Mouse (Mus musculus): ENCODE results near the gene 3110021N24Rik.
"Not testable (repeated sequence)": the region's sequence is repeated elsewhere in the genome, so short reads cannot be mapped to it uniquely, and the experiment has no call there.

Gene 3110021N24Rik

DNA sequence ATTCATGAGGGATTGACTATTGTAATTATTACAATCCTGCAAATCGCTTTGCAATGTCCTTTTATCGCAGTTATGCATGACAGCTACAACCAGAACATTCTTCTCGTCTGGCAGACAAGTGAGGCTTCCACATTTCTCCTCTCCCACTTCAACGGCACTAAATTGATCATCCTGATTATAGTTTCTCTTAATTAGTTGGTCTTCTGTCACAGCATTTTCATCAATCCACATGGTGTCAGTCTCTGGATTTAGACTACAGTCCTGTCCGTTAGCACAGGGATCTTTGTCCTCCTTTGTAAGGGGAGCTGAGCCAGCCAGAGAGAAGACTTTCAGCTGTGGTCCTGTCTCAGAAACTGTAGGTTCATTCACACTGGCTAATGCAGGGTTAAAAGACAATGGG is at the start of gene 3110021N24Rik:
TSS of gene 3110021N24Rik (plus strand) at position 301 of the 400 bp plus-strand sequence.
- no peak for DNase-seq

DNA sequence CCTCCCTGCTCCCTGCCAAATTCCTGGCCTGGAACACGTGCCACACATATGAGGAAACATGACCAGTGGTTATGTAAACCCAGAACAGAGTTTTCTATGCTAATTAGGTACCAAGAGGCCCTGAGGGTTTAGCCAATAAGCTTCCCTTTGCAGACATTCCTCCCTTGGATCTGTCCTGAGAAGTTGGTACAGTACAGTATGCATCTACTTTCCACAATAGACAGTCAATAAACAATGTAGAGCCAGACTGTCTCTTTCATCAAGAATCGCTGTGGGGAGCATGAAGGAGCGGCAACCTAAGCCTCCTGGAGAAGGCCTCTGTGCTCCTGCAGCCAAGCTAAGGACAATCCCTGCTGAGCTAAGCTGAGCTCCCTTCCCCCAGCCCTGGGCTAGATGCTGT is 33.3 kb upstream of the 3110021N24Rik start:
- peak; percentile 6 for DNase-seq

DNA sequence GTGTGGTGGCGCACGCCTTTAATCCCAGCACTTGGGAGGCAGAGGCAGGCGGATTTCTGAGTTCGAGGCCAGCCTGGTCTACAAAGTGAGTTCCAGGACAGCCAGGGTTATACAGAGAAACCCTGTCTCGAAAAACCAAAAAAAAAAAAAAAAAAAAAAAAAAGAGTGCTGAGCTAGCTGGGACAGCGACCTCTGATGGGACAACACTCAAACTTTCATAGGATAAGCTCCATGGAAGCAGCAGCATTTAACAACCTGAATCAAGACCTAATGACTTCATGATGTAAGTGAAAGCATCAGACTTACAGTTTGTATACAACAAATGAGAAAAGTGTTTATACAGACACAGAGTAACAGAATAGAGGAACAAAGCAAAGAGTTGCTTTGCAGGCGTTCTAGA is 32.4 kb upstream of the 3110021N24Rik start:
- not testable (repeated sequence) for DNase-seq

DNA sequence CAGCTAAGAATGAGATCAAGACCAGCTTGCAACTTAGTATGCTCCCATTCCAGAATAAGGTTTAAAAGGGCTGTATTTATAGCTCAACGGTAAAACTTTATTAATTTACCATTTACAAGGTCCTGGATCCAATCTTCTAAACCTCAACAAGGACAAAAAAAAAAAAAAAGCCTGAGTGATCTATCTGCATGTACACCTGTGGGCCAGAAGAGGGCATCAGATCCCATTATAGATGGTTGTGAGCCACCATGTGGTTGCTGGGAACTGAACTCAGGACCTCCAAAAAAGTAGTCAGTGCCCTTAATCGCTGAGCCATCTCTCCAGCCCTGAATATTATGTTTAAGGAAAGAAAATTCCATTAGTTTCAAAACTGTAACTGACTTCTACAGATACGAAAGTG is 29.0 kb upstream of the 3110021N24Rik start:
- DNase-seq, result no peak

DNA sequence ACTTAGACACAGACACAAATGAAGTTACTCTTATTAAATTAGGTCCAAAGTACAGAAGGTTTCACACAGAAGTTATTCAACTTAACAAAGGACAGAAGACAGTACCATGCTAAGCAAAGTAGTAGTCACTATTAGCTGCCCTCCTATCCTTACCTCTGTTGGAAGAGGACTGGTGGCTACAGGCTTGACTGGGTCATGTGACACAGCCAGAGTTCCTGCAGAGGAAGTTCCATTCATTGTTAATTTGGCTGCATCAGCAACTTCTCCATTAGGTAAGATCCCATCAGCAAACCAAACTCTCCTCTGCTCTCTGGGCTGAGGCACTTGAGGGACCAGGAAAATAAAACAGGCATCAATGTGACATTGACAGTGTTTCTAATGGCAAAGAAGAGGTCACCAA is 28.0 kb upstream of the 3110021N24Rik start:
- DNase-seq, result no peak

DNA sequence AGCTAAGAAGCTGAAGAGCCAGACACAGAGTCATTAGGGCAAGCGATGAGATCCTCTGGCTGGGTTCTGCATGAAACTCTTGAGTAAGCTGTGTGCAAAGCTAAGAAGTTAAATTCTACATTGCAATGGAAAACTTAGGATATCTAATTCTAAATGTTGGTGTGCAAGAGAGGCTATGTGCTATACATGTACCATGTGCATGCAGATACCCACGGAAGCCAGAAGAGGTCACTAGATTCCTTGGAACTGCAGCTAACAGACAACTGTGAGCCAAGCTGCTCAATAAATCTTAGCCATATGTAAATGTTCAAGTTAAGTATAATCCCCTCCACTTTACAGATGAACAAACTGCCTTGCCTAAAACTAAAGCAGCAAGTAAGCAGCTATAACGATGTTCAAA is 22.5 kb upstream of the 3110021N24Rik start:
- peak; percentile 6 for DNase-seq

DNA sequence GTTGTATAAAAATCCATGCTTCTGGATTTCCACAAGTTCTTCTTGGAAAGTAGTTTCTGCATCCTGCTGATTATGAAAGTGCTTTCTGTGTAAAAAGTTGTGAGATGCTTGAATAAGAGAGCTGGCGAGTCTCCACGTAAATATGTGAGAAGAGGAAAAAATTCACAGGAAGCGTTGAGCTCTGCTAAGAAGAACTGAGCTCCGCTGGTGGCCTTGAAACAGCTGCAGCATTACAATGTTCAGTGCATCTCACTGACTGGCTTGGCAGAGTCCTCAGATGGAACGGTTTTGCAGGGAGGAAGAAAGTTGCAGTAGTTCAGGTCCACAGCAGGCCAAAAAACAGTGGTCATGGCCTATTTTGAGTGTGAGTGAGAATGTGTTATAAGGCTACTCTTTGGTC is 11.2 kb upstream of the 3110021N24Rik start:
- DNase-seq, result no peak

DNA sequence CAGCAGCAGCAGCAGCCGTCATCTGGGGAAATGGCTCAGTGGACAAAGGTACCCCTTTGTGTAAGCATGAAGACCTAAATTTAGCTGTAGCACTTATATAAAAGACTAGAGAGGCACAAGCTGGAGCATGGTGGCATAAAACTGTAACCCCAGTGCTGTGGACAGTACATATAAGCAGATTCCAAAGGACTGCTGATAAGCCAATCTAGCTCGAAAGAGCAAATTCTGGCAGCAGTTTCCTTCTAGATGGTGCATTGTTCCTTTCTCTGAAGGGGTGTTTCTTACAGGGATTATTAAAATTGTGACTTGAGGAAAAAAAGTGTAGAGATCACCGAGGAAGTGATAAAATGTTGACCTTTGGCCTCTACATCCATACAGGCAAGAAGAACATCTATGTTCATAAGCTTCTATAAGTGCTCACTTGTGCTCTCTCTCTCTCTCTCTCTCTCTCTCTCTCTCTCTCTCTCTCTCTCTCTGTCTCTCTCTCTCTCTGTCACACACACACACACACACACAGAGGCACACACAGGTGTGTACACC is 1.9 kb downstream of the 3110021N24Rik start:
- DNase-seq, result no peak

DNA sequence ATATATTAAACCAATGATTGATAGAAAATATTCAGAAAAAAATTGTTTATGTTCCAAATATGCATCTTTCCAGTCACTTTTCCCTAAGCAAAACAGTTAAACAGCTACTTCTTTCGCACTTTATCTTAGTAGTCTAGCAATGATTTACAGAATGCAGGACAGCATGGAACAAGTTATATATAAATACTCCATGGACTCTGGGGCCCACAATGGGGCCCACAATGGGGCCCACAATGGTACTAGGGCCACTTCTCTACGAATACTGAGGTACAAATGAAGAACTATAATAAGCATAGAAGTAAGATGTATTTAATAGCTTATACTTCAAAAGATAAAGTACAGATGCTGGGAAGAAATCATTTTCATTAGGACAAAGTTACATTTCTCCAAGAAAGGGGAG is 4.7 kb downstream of the 3110021N24Rik start:
- no peak for DNase-seq

DNA sequence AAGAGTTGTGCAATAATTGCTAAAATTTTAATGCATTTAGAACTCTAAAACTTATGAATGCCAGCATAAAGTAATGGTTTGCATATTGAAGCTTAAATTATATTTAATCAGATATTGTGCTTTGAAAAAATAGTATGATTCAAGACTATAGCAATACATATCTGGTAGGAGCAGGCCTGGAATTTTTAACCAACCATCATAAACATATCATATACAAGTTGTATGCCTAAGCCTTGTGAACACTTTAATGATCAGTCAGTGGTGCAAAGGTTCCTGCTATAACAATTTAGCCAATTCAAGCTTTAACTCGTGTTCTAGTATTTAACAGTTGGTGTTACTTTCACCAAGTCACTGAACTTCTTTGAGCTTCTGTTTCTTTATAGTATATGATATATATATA is 11.0 kb downstream of the 3110021N24Rik start:
- DNase-seq, result no peak

DNA sequence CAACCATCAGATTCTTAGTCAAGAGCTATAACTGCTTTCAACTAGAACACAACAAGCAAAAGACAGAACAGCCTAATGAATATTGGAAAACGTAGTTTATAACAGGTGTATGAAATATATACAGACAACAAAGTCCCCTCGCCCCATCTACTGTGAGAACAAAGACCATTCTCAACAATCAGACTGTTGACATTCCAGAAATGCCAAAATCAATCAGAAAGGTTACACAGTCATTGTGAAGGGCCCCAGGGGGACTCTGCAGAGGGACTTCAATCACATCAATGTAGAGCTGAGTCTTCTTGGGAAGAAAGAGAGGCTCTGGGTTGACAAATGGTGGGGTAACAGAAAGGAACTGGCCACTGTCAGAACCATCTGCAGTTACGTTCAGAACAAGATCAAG is 12.1 kb downstream of the 3110021N24Rik start:
- DNase-seq, result no peak

DNA sequence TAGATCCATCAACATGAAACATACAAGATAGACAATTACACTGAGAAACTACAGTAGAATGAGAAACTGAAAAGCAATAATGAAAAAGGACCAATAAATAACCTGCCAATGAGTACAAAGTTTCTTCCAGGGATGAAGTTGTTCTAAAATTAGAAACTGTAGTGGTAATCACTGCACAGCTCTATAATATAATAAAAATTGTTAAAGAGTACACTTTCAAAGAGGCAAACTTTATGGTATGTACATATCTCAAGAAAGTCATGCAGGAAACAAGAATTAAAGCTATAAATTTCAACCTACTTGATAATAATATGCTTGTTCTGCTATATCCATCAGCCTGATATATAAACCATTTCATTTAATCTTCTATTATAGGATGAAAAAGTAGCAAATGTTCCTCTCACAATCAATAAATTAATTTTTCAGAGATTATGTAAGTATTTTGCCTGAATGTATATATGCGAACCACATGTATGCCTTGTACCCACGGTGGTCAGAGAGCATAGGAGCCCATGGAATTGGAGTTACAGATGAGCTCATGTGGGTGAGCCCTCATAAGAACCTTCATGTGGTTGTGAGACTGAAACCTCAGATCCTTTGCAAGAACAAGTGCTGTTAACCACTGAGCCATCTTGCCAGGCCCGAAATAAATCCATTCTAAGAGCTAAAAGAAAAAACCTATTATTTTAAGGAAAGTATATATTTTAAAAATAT is 26.9 kb downstream of the 3110021N24Rik start:
- no peak for DNase-seq

DNA sequence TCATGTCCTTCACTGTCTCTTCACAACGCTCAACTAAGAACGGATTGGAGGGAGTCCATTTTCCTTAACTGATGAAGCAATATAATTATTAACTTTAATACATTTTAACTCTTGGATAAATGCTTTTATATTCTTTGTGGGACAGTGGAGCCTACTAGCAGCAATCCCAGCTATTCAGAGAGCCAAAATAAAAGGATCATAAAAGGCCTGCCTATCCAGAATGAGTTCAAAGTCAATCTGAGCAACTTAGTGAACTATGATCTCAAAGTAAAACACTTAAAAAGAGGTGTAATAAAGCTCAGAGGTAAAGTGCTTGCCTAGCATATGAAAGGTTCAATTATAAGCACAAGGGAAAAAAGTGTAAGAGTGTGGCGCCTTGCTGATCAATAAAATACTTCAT is 40.1 kb downstream of the 3110021N24Rik start:
- DNase-seq, result no peak

DNA sequence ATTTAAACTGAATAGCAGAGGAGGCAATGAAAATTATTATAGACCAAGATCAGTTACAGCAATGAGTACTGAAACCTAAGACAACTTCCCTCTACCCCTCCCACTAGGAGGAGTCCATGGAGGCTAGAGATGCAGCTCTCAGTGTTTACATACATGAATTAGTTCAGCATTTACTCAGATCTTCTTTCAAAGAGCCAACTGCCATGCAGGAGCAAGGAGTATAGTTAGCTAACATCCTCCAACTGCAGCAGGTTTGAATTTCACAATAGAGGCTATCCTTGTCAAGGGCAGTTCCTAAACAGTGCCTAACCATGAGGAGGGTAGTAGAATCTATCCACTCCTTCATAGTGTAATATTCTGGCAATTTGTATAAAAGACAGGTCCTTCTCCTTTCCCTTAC is 49.1 kb downstream of the 3110021N24Rik start:
- DNase-seq, result no peak

DNA sequence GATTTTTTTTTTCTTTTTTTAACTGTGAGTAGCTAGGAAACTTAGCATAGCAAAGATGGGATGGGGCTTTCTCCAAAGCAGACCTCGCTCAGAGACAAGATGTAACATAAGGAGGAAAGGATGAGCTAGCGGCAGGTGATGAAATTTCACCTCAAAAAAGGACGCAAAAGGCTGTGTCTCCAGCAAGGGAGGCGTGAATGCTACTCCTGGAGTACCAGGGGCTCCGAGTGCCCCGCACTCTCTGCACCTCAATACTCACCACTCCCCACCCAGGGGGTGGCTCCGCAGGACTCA is 60.3 kb downstream of the 3110021N24Rik start:
- DNase-seq, result no peak

DNA sequence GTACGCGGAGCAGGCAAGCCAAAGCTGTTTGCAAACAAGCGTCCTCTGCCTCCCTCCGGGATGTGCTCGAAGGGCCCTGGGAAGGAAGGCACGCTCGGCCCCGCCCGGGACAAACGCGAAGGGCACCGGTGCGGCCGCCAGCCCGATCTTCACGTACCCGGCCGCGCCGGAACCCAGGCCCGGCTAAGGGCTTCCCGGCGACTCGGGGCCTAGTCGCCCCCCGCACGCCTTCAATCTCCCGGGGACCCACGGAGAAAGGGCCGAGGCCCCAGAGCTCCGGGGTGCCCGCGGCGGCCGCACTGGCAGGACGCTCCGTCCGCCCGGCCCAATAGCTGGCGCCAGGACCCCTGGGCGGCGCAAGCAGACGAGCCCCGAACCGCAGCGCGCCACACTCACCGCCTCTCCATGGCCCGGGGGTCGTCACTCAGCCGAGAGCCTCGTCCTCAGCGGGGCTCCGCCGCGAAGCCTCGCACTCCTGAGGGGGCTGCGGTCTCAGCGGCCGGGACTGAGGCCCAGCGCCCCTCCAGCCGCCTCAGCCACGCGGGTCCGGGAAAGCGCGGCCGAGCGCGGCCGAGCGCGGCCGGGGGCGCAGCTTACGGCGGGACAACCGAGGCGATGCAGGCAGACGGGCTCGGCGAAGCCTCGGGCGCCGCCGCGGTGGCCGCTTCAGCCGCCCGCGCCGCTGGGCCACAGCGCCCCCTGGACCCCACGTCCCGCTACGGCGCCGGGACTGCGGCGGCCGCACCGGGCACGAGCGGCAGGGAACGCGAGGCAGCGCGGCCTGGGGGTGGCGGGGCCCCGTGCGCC is 60.8 kb downstream of the 3110021N24Rik start, which contains the start of gene Zfyve9:
TSS of gene Zfyve9 (minus strand) at position 742 of the 807 bp plus-strand sequence.
- peak; percentile 82 for DNase-seq

DNA sequence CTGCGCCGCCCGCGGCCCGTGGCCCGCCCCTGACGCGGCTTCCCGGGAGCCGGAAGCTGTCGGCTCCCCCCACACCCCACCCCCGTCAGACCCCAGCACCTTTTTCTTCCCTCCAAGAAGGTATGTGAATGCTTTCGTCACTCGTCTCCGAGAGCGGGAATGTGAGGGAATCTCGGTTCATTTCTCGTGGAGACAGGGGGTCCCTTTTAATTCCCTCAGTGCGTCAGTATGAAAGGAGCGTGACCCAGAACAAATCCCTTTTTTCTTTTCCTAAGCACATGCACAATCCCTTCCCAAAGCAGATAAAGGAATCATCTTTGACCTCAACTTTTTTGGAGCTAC is 61.4 kb downstream of the 3110021N24Rik start:
- no peak for DNase-seq

DNA sequence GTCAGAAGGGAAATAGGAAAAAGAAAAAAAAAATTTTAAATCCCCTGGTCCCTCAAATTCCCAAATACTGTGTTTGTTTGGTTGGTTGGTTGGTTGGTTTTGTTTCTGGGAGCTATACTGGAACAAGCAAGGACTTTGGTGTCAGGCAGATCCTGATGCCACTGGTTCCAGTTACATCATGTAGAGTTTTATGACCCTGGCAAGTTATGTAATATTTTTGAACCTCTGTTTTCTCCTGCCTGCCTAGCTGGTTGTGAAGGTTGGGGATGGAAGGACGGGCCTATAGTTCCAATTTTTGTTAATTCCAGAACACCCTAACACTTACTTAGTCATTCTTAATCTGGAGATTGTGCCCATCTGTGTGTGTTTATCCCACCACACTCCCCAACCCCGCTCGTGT is 62.1 kb downstream of the 3110021N24Rik start:
- DNase-seq, result peak; percentile 28

DNA sequence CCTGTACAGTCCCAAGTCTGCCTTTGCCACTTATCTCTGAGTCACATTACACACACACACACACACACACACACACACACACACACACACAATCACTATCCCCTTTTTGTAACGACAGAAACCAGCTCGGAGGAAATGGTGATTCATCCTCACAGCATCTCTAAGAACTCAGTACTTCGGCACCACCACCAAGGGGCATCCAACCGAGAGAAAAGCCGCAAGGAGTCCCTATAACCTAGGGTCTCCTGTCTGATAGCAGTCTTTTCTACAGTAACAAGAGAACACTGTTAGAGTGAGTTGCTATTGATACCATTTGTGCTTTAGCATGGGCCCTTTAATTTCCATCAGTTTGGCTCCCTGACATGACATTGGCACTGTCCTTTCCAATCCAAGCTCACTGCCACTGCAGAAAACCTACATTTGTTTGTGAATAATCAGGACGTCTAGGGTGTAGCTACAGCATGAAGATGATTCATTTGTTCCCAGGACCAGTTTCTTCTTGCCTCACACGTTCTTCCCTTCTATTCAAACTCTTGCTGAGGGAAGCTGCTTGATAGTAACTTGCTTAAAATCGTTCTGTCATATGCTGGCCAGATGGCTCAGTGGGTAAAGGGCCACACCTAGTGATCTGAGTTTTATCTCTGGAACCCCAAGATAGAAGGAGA is 63.1 kb downstream of the 3110021N24Rik start:
- DNase-seq, result peak; percentile 28

DNA sequence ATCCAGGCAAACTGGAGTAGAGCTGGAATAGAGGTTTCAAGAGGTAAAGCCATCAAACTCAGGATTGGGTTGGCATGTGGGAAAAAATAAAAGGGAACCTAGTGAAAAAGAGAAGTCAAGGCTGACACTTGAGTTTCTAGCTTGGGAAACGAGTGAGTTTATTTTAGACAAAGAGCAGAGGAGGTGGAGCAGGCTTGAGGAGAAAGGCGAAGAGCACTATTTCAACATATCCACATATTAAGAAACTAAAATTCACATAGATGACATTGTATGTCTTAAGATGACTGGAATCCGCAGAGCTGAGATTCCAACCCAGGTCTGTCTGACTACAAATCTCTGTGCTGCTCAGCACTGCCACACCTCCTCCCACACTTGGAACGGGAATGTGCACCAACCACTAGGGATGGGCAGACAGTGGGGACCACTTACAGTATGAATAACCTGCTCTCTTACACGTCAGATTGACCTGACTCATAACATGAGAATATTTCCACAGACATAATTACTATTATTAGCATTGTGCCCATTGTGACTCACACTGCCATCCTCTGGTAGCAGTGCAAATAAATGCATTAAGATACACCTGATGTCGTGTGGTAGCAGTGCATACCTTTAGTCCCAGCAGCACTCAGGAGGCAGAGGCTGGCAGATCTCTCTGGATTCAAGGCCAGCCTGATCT is 69.9 kb downstream of the 3110021N24Rik start:
- DNase-seq, result no peak

DNA sequence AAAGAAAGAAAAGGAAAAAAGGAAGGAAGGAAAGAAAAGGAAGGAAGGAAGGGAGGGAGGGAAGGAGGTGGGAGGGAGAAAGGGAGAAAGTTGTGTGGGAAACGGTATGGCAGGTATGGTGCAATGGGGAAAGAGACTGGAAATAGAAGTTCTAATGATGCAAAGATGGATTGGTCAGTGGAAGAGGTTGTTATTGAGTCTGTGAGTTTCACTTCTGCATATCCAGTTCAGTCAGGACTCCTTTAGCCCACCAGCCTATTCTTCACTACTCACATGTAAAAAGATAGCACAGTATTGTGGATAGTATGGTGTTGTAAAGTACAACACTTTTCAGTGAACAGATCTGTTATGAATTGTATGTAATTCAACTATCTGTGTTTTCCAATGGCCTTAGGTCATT is 71.1 kb downstream of the 3110021N24Rik start:
- no peak for DNase-seq

DNA sequence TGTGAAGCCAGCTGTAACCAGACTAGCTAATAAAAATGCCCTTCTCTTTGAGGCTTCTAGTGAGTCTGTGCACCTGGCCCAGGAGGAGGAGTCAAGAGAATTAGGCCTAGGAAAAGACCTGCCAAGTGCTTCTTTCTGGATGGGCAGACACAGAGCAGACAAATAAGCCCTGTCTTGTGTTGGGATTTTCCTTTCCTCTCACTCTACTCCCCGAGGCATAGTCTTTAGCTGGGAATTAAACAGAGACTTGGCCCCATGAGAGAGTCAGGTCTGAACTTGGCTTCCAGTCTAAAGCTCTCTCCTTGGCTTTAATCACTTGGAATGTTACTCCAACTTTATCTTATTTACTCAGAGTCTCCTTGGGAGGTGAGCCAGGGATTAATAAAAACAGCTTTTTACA is 74.5 kb downstream of the 3110021N24Rik start:
- DNase-seq, result no peak

DNA sequence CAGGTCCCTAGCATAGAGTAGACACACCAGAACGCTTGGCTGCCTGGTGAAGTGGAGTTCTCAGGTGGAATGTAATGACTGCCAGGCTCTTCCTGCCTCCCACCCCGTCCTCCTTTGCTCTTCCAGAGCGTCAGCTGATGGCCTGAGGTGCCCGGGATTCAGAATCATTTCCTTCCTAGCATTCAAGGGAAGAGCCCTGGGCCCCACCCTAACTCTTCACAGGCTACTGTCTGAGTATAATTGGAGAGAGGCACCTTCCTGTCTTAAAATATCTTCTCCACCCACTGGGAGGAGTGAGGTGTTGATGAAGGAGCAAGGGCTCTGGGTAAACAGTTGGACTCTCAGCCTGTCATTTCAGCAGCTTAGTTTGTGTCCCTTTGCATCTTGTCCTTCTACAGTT is 77.3 kb downstream of the 3110021N24Rik start:
- DNase-seq, result no peak

Measured in cerebellum, adult 11-12 months (tissue).